7 mouse cellular contexts compared by ENCODE assay signal in genomic region chr7:100918176-100918575, GRCm38 (mm10). TPM values are rescaled to one million over a fixed set of nuclear protein-coding genes. Genes with fewer than 3 reads are reported as not detected.
DNase-seq lines count a peak whose midpoint lies in the region; ATAC-seq and TF ChIP-seq lines count a peak whose summit lies in the region.

No protein-coding gene starts in this region.

- no peaks in the 10 kb centered on the region for H3K79me2 ChIP-seq in liver, adult 2 months (ENCODE audit: control insufficient read depth, insufficient read depth, low read length)

- peaks cover 4 to 13% of the 10 kb centered on the region in 2 experiments; a peak in 2 of 4 replicates for H3K4me1 ChIP-seq in ES-E14 (ENCODE audit: control insufficient read depth in 2 of 2, insufficient read depth in 2 of 2, low read length in 2 of 2, poor library complexity in 1 of 2)
- peaks cover 95% of the 10 kb centered on the region for H3K4me1 ChIP-seq in heart, embryonic 12.5 days (replicated peaks)
- H3K4me1 ChIP-seq in liver, adult 2 months (ENCODE audit: control insufficient read depth, insufficient read depth, low read length), result no peaks in the 10 kb centered on the region

- peak overlapping the region; percentile 44 for H3K9ac ChIP-seq in ES-E14 (ENCODE audit: insufficient read depth, low read depth, low read length, poor library complexity, severe bottlenecking)
- H3K9ac ChIP-seq in heart, embryonic 12.5 days, result peak overlapping the region; percentile 69
- no peak overlapping the region for H3K9ac ChIP-seq in liver, adult 2 months (ENCODE audit: low read depth, low read length)

- no peaks in the 10 kb centered on the region for H3K27me3 ChIP-seq in heart, embryonic 12.5 days (replicated peaks)
- no peaks in the 10 kb centered on the region for H3K27me3 ChIP-seq in liver, adult 2 months (ENCODE audit: control insufficient read depth, insufficient read depth, low read length)

- no peaks in the 10 kb centered on the region for H3K9me3 ChIP-seq in ES-E14 (ENCODE audit: control insufficient read depth, insufficient read depth, low read depth, low read length)
- no peaks in the 10 kb centered on the region for H3K9me3 ChIP-seq in heart, embryonic 12.5 days (replicated peaks)

- WGBS in heart, embryonic 12.5 days, result 8% methylated on average over 8 of the region's 9 CpGs
- WGBS in liver, adult 2 months, result 83% methylated on average over 9 of the region's 9 CpGs

- peak overlapping the region; percentile 23 to 39; a peak in 2 of 4 replicates for H3K4me3 ChIP-seq in ES-E14 (ENCODE audit: insufficient read depth in 1 of 2, low read depth in 1 of 2, low read length in 2 of 2, poor library complexity in 1 of 2, severe bottlenecking in 1 of 2)
- no peak overlapping the region for H3K4me3 ChIP-seq in heart, embryonic 12.5 days
- H3K4me3 ChIP-seq in liver, adult 2 months (ENCODE audit: insufficient read depth, low read depth, low read length), result no peak overlapping the region

- in situ Hi-C loops in ES-E14 (cut with MboI; ENCODE audit: low sequenced_read_pairs in 2 of 2, unreplicated experiment in 2 of 2), result no loop called here

- no peak for TF ChIP-seq POLR2A in liver, adult 2 months (IDR thresholded peaks at IDR 0.05; ENCODE audit: extremely low read depth, insufficient read depth, low read length)

- peak; percentile 38; the same call in 1 of the 2 replicates for ATAC-seq in heart, embryonic 12.5 days (ENCODE audit: insufficient number of reproducible peaks, low FRiP score)
- ATAC-seq in erythroid progenitor cell, adult 5-6 weeks (replicated peaks; ENCODE audit: low FRiP score, poor library complexity, severe bottlenecking), result no peak

- H3K27ac ChIP-seq in ES-E14 (ENCODE audit: insufficient read depth, low read depth, low read length, poor library complexity, severe bottlenecking), result no peak overlapping the region
- H3K27ac ChIP-seq in heart, embryonic 12.5 days (ENCODE audit: poor library complexity, severe bottlenecking), result peak overlapping the region; percentile 79
- H3K27ac ChIP-seq in liver, adult 2 months (replicated peaks; ENCODE audit: insufficient read depth, low read depth, low read length), result peak overlapping the region; percentile 19; the same call in 1 of the 2 replicates

- no peak for TF ChIP-seq CTCF in liver, adult 2 months (IDR thresholded peaks at IDR 0.05; ENCODE audit: low read depth, low read length)

- H3K4me2 ChIP-seq in heart, embryonic 12.5 days, result peak overlapping the region; percentile 50

- H3K36me3 ChIP-seq in ES-E14 (ENCODE audit: control insufficient read depth, insufficient read depth, low read length, poor library complexity, severe bottlenecking), result peaks cover 12% of the 10 kb centered on the region; the same call in 1 of the 2 replicates
- peaks cover 31% of the 10 kb centered on the region for H3K36me3 ChIP-seq in heart, embryonic 12.5 days
- H3K36me3 ChIP-seq in liver, adult 2 months (ENCODE audit: control insufficient read depth, insufficient read depth, low read length), result no peaks in the 10 kb centered on the region

- DNase-seq in ES-E14 (ENCODE audit: low read depth, low spot score), result no peak
- DNase-seq in adrenal gland, adult (ENCODE audit: inconsistent age in 2 of 2, low spot score in 1 of 2), result peak; percentile 80 to 90
- DNase-seq in liver, adult 2 months (ENCODE audit: extremely low read depth, low read depth, low spot score), result no peak
- DNase-seq in yolk sac, embryonic 10.5 days (ENCODE audit: low spot score), result peak; percentile 62
- DNase-seq in B cell, adult 2 months, result no peak

TF ChIP-seq in ES-E14, 5 proteins besides CTCF, POLR2A, EP300 and RAD21:
- TF ChIP-seq HCFC1 (IDR thresholded peaks at IDR 0.05; ENCODE audit: borderline replicate concordance, insufficient read depth, low read length), result no peak
- no peak for TF ChIP-seq ZNF384 (IDR thresholded peaks at IDR 0.05; ENCODE audit: low read depth, low read length)
- TF ChIP-seq MAFK (IDR thresholded peaks at IDR 0.05; ENCODE audit: insufficient read depth, low read depth, low read length), result no peak
- TF ChIP-seq ZC3H11A (IDR thresholded peaks at IDR 0.05; ENCODE audit: borderline replicate concordance, low read depth, low read length), result no peak
- no peak for TF ChIP-seq CHD2 (IDR thresholded peaks at IDR 0.05; ENCODE audit: low read depth, low read length)

RNA-seq across cellular contexts. Expression of gene Arhgef17, which starts 13.7 kb away (rescaled TPM):
- total RNA-seq in ES-E14 (2012; rRNA removed), result 21.8 and 23.2 TPM in 2 replicates
- 8.7 and 10.6 TPM in 2 replicates for polyA plus RNA-seq in heart, embryonic 12.5 days (2016; fragmentation: Nextera tagmentation; extraction: Ambion mirVana)
- total RNA-seq in liver, adult 2 months (2014; rRNA removed), result 1.2 and 2.1 TPM in 2 replicates
- 1.4 and 1.8 TPM in 2 replicates for polyA plus RNA-seq in liver, adult 2 months (2012; rRNA removed)
- 0.42 TPM in 1 of 2 replicates, not detected in the other for total RNA-seq in erythroid progenitor cell, adult 5-6 weeks (2015; ENCODE audit: low replicate concordance)
- total RNA-seq in erythroid progenitor cell, adult 5-6 weeks (2017; ENCODE audit: low replicate concordance), result 0.08 TPM in 1 of 2 replicates, not detected in the other

RNA-seq across cellular contexts. Expression of gene Relt, which starts 54.9 kb away (rescaled TPM):
- 16.1 and 19.1 TPM in 2 replicates for total RNA-seq in ES-E14 (2012; rRNA removed)
- polyA plus RNA-seq in heart, embryonic 12.5 days (2016; fragmentation: Nextera tagmentation; extraction: Ambion mirVana), result 4.1 TPM in 2 replicates
- 0.37 and 2.1 TPM in 2 replicates for total RNA-seq in liver, adult 2 months (2014; rRNA removed)
- polyA plus RNA-seq in liver, adult 2 months (2012; rRNA removed), result 1.0 TPM in 2 replicates
- total RNA-seq in erythroid progenitor cell, adult 5-6 weeks (2015; ENCODE audit: low replicate concordance), result 71.7 and 73.8 TPM in 2 replicates
- total RNA-seq in erythroid progenitor cell, adult 5-6 weeks (2017; ENCODE audit: low replicate concordance), result 37.1 and 40.8 TPM in 2 replicates

RNA-seq across cellular contexts. Expression of gene P2ry6, which starts 56.3 kb away (rescaled TPM):
- total RNA-seq in ES-E14 (2012; rRNA removed), result 0.45 and 0.95 TPM in 2 replicates
- 2.3 and 2.6 TPM in 2 replicates for polyA plus RNA-seq in heart, embryonic 12.5 days (2016; fragmentation: Nextera tagmentation; extraction: Ambion mirVana)
- total RNA-seq in liver, adult 2 months (2014; rRNA removed), result 0.92 and 1.5 TPM in 2 replicates
- 1.6 and 4.3 TPM in 2 replicates for polyA plus RNA-seq in liver, adult 2 months (2012; rRNA removed)
- total RNA-seq in erythroid progenitor cell, adult 5-6 weeks (2015; ENCODE audit: low replicate concordance), result 2.9 and 5.0 TPM in 2 replicates
- total RNA-seq in erythroid progenitor cell, adult 5-6 weeks (2017; ENCODE audit: low replicate concordance), result 0.64 and 1.7 TPM in 2 replicates

Comparison
In these comparisons a context has a peak if more than half of its experiments do, and no peak if none do; other contexts are left out.
1. DNase-seq: peak in adrenal gland, adult (2 of 2) and yolk sac, embryonic 10.5 days (single experiment); none in ES-E14 (single experiment), liver, adult 2 months (single experiment) and B cell, adult 2 months (0 of 2).
2. H3K4me3 ChIP-seq: peak in ES-E14 (2 of 2); none in heart, embryonic 12.5 days (single experiment) and liver, adult 2 months (single experiment).